Mouse (Mus musculus) mouse embryonic stem cell (cell line): ENCODE results near the gene Hjurp.

Source experiments
- in situ Hi-C, 2 experiments: fragments of 300-500 bp; cut with MboI; formaldehyde crosslinking; loops; 1 replicate in 1 of 2; 3 replicates in 1 of 2; pipeline ENCODE4 v1.14.3; 2019 to 2020; ENCODE audit warnings: low sequenced_read_pairs in 2 of 2, low pct_unique_long_range_greater_than_20kb in 1 of 2, mixed read lengths in 1 of 2; ENCODE audit not compliant: unreplicated experiment in 1 of 2

Gene Hjurp

DNA sequence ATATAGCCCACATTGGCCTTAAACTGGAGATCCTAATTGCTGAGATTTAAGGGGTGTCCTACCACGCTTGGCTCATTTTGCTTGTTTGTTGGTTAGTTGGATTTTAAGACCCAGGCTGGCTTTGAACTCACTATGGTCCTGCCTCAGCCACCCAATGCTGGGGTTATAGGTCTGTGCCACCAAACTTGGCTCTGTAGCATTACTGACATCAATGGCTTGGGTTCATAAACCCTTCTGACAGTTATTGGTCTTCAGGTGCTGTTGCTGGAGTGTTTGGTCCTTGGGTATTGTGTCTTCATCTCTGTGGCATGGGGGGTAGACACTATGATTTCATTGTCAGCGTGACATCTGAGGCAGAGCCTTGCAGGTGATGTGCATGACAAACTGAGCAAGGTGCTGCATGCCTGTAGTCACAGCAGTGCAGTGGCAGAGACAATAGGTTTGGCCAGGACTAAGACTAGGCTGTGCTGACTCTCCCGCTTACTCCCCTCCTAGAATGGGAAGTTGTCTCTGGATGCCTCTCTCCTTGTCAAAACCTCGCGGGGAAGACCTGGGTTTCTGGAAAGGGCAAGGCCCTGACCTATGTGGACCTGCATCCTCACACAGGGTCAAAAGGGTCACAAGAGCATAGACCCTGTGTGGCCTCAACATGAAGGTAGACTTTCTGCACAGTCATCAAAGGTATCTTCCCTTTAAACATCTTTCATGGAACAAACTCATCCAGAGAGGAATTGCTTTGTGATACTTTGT is 23.0 kb upstream of the Hjurp start:
- in situ Hi-C loops, result no loop called here

DNA sequence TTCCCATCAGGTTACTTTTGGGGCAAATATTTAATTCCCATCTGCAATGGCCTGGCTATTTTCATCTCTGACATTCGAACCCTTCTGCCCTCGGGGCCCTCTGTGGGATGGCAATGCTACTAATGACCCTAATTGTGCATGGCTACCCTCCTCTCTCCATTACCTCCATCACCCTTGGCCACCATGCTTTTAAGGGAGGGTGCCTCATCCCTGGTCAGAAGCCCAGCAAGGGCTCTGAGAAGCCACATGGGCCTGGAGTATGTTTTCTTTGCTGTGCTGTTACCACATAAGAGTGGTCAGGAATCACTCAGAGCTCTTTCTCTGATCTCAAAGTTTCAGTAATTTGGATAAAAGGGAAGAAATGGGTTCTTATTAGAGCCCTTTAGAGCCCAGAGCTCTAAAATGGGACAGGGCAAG is 22.1 kb upstream of the Hjurp start:
- in situ Hi-C loops, result no loop called here

GRCm38 (mm10) chr1:88298686-88299528 is 21.5 kb upstream of the Hjurp start:
- in situ Hi-C loops, result no loop called here

GRCm38 (mm10) chr1:88297480-88298258 is 20.2 kb upstream of the Hjurp start:
- in situ Hi-C loops, result no loop called here

DNA sequence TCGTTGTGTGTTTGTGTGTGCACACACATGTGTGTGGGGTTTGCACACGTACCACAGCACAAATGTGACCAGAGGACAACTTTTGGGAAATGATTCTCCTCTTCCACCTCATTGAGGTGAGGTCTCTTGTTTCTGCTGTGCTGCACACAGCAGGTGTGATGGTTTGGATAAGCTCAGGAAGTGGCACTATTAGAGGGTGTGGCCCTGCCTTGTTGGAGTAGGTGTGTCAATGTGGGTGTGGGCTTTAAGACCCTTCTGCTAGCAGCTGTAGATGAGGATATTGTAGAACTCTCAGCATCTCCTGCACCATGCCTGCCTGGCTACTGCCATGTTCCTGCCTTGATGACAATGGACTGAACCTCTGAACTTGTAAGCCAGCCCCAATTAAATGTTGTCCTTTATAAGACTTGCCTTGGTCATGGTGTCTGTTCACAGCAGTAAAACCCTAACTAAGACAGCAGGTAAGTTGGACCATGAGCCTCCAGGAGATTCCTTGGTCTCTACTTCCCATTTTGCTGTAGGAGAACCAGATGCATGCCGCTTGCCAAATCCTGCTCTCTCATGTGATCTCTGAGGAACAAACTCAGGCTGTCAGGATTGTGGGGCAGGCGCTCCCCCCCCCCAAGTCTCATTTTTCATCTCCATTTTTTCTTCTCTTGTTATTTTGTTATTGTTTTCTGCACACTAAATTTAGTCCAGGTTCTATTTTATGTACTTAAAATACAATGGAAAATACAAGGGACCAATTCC is 18.9 kb upstream of the Hjurp start:
- in situ Hi-C loops, result no loop called here

DNA sequence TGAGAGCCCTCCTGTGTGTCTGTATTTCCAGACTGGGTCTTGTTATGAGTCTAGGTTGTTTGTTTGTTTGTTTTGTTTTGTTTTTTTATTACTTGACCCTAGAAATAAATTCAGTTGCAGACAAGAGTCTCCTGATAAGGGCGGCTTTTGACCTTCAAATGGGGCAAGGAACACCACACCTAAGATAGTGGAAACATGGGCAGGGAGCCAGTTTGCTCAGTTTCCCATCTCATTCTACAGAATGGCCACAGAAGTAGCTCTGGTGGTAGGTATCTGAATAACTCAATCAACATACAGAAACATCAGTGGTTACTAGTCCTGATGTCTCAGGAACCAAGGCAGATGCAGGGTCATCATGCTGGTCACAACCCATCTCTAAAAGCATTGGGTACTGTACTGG is 17.2 kb upstream of the Hjurp start:
- in situ Hi-C loops, result no loop called here

- in situ Hi-C loops, result no loop called here
Measured at GRCm38 (mm10) chr1:88292057-88292456, 14.6 kb upstream of the Hjurp start.

DNA sequence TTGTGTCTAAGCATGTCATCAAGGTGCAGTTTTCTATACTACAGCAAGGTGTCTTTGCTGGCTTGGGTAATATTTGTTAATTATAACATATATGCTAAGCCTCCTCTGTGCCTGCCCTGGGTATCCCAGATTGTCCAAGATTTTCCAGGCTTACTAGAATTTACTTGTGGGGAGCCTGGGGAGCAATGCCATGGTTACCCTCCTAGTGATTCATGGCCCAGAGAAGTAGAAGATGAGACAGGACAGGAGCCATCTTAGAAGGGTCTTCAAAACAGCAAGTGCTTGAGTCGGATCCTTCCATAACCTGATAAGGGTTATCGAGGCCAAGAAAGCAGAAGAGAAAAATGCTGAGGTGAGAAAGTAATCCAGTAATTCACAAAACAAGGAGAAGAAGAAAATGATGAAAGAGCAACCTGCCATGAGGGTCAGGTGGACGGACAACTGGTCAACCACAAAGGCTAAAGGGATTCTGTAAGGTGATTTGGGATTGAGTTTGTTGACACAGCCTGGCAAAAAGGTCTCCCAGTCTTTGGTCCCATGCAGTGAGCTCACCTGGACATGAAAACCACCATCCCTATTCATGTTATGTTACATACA is 14.1 kb upstream of the Hjurp start:
- in situ Hi-C loops, result no loop called here

DNA sequence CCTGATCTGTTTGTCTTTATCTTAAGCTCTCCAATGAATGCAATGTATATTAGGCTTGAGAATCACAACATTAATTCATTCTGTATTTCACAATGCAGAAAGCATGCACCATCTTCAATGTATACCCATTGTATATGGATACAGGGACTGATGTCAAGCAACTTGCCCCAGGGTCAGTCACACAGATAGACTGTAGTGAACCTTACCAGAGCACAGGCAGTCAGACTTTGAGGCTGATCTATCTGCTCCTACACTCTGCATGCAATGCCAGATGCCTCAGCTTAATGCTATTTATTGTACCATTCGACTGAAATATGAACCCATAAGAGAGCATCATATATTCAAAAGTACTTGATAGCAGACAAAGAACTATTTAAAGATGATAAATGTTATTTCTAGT is 13.1 kb upstream of the Hjurp start:
- in situ Hi-C loops, result no loop called here

- in situ Hi-C loops, result no loop called here
Measured at GRCm38 (mm10) chr1:88289917-88290316, 12.5 kb upstream of the Hjurp start.

DNA sequence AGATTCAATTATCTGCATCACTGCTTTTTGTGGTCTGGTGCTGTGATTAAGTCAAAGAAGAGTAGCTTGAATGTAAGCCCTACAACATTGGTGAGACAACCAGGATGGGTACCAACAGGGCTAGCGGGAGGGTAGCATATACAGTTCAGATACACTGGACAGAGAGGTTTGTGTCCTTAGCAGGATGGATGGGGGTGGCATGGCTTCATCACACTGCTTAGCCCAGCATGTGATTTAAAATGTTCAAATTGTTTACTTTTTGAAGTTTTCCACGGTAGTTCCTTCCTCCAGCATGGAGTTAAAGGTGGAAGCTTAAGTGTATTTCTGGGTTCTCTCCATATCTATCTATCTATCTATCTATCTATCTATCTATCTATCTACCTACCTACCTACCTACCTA is 11.7 kb upstream of the Hjurp start:
- in situ Hi-C loops, result no loop called here

- in situ Hi-C loops, result no loop called here
Measured at GRCm38 (mm10) chr1:88288789-88289127, 11.3 kb upstream of the Hjurp start.

- in situ Hi-C loops, result no loop called here
Measured at GRCm38 (mm10) chr1:88288056-88288788, 10.8 kb upstream of the Hjurp start.

- in situ Hi-C loops, result no loop called here
Measured at GRCm38 (mm10) chr1:88287697-88287980, 10.2 kb upstream of the Hjurp start.

GRCm38 (mm10) chr1:88286887-88287696 is 9.7 kb upstream of the Hjurp start:
- in situ Hi-C loops, result no loop called here

DNA sequence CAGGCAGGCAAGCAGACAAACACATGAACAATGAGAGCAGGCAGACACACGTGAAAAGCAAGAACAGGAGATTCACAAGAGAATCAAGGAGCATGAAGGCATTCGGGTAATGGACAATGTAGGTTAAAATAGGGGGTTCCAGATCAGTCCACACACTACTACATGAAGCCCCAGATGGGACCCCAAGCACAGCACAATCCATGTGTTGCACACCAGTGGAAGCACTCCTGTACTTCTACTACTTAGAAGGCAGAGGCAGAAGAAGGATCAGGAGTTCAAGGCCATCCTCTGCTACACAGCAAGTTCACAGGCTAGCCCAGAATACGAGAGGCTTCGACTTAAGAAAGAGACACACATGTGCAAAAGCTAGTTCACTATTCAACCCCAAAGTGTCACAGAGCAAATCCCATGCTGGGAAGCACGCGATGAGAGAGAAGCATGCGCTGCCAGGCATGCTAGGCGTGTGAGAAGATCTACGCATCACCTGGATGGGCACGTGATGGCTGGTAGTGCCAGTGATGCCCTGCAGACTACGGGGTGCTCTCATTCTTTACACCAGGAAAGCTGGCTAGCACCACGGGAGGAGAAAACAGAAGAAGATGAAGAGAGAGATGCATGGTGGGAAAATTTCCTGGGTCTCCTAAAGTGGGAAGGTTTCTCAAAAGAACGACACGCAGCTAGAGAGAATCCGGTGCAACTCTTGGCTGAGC is 8.9 kb upstream of the Hjurp start:
- in situ Hi-C loops, result no loop called here

DNA sequence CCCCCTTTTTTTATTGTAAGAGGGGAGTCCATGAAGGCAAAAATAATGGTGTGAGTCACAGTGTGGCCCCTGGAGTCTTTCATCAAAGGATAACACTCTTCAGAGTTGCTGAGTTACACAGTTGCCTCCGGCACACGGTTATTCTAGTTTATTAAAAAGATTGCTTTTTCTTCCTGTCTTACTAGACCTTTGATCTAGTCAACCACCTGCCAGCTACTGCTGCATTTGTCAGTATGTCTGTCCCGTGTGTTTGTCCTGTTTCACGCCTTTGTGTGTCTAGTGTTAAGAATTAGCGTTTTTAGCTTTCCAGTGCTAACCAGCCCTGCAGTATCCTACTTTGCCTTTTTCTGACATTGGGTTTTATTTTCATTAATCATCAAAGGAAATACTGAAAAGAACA is 8.2 kb upstream of the Hjurp start:
- in situ Hi-C loops, result no loop called here
